Mouse (Mus musculus): ENCODE results near the gene Sde2. TPM values are rescaled to one million over a fixed set of nuclear protein-coding genes. Genes with fewer than 3 reads are reported as not detected.
A peak's percentile ranks its signal among the peaks of the same experiment; 100 is the strongest.

Gene Sde2
- polyA plus RNA-seq, 1 experiment from 2014 or later: 25.1 TPM

DNA sequence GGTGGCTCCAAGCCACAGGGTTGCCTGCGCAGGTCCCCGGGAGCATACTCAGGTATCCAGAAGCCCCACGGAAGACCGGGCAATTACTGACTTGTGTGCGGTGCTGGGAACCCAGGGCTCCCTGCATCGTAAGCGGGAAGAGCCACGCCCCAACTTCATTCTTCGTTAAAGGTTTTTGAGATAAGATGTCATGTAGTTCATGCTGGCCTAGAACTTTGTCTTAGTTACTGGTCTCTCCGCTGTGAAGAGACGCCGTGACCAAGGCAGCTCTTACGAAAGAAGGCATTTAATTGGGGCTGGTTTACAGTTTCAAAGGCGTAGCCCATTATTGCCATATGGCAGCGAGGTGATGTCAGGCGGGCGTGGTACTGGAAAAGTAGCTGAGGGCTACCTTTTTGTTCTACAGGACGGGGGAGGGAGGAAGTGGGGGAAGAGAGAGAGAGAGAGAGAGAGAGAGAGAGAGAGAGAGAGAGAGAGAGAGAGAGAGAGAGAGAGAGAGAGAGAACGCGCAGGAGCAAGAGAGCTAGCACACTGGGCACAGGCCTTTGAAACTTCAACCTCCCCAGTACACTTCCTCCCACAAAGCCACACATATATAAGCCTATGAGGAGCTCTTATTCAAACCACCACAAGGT lies 60.8 kb downstream of the Sde2 start:
- H3K27me3 ChIP-seq: no peaks in the 10 kb centered on the region
- peak overlapping the region; percentile 42 for H3K9ac ChIP-seq
- peaks cover 26% of the 10 kb centered on the region for H3K36me3 ChIP-seq
- no peak for DNase-seq
- peak overlapping the region; percentile 57 for H3K4me2 ChIP-seq
- H3K4me1 ChIP-seq (replicated peaks): peaks cover 75% of the 10 kb centered on the region
- peak overlapping the region; percentile 60 for H3K27ac ChIP-seq
- peak overlapping the region; percentile 26; the same call in 1 of the 2 replicates for H3K4me3 ChIP-seq (replicated peaks)
- no peaks in the 10 kb centered on the region for H3K9me3 ChIP-seq (replicated peaks)
- 29% methylated on average over 20 of the region's 20 CpGs for WGBS (ENCODE audit: insufficient replicate concordance)
- ATAC-seq (ENCODE audit: low read depth): peak; percentile 72

- peak overlapping the region; percentile 29; the same call in 1 of the 2 replicates for H3K9ac ChIP-seq
- peaks cover 16% of the 10 kb centered on the region for H3K36me3 ChIP-seq
- H3K4me3 ChIP-seq (replicated peaks): no peak overlapping the region
- no peaks in the 10 kb centered on the region for H3K27me3 ChIP-seq
- no peak overlapping the region for H3K4me2 ChIP-seq
- DNase-seq: no peak
- no peak for ATAC-seq (ENCODE audit: low read depth)
- H3K27ac ChIP-seq: peak overlapping the region; percentile 60
- WGBS (ENCODE audit: insufficient replicate concordance): 62% methylated on average over 5 of the region's 5 CpGs
- H3K9me3 ChIP-seq (replicated peaks): no peaks in the 10 kb centered on the region
- peaks cover 65% of the 10 kb centered on the region for H3K4me1 ChIP-seq (replicated peaks)
These were observed 61.9 kb downstream of the Sde2 start for GRCm38 (mm10) chr1:180912792-180913191.

DNA sequence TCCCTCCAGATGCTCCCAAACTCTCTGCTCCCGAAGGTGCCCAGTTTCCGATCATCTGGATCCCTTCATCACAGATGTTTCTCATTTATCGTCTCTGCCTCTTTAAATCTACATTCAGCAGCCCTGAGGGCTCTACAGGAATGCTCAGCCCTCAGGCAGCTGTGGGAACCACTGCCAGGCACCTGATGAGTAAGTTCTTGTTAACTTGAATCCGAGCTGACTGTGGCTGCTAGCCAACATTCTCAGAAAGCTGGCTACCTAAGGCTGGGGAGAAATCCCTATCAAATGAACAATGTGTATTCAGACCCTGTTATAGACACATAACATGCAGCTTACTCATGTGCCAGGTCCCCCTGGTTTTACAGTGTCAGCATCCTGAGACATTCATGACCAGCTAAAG lies 62.9 kb downstream of the Sde2 start:
- Histone ChIP-seq H3K9me3 (replicated peaks) (no peaks in the 10 kb centered on the region), H3K27me3 (no peaks in the 10 kb centered on the region), H3K4me1 (replicated peaks) (peaks cover 55% of the 10 kb centered on the region), H3K9ac (no peak overlapping the region), H3K4me2 (no peak overlapping the region), H3K27ac (no peak overlapping the region), H3K36me3 (peaks cover 6% of the 10 kb centered on the region), H3K4me3 (replicated peaks) (no peak overlapping the region)
- ATAC-seq (ENCODE audit: low read depth) (no peak), DNase-seq (no peak)
- 75% methylated on average over 4 of the region's 4 CpGs for WGBS (ENCODE audit: insufficient replicate concordance)

DNA sequence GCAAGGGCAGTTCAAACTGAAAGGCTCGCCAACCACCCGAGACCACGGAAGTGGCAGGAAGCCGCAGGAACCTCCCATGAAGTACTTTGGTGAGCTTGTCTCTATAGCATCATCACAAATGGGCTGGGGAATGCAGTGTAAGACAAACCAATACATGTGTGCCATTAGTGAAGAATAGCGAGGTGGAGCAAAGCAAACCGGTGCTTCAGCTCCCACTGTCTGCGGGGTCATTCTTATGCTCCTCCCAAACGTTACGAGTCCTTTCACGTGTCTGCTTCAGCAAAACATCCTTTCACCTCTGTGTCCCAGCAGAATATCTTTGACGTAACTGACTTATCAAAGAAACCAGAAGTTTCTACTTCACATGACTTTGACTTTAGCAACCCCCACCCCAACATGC lies 65.5 kb downstream of the Sde2 start:
- no peaks in the 10 kb centered on the region for H3K36me3 ChIP-seq
- no peak overlapping the region for H3K4me2 ChIP-seq
- H3K27me3 ChIP-seq: no peaks in the 10 kb centered on the region
- H3K27ac ChIP-seq: no peak overlapping the region
- 66% methylated on average over 11 of the region's 11 CpGs for whole genome bisulfite sequencing (ENCODE audit: insufficient replicate concordance)
- H3K4me1 ChIP-seq (replicated peaks): peaks cover 49% of the 10 kb centered on the region
- no peak overlapping the region for H3K9ac ChIP-seq
- DNase-seq (no peak), ATAC-seq (ENCODE audit: low read depth) (no peak)
- H3K4me3 ChIP-seq (replicated peaks): no peak overlapping the region
- no peaks in the 10 kb centered on the region for H3K9me3 ChIP-seq (replicated peaks)

GRCm38 (mm10) chr1:180917053-180917452 lies 66.1 kb downstream of the Sde2 start:
- DNase-seq: no peak
- Histone ChIP-seq H3K9me3 (replicated peaks) (no peaks in the 10 kb centered on the region), H3K27ac (no peak overlapping the region), H3K9ac (no peak overlapping the region), H3K4me2 (no peak overlapping the region), H3K36me3 (no peaks in the 10 kb centered on the region), H3K4me3 (replicated peaks) (no peak overlapping the region), H3K27me3 (no peaks in the 10 kb centered on the region), H3K4me1 (replicated peaks) (peaks cover 43% of the 10 kb centered on the region)
- WGBS (ENCODE audit: insufficient replicate concordance): 10% methylated on average over 1 of the region's 1 CpGs
- no peak for ATAC-seq (ENCODE audit: low read depth)

Other genes with a start within 250 kb of the Sde2 start
- gene Lin9, start 210.0 kb upstream of the Sde2 start, polyA plus RNA-seq (2015; fragmentation: Nextera tagmentation; extraction: Ambion mirVana): 10.4 and 14.2 TPM in 2 replicates
- 0.92 and 1.2 TPM in 2 replicates for gene Mixl1, start 154.1 kb upstream of the Sde2 start, polyA plus RNA-seq (2015; fragmentation: Nextera tagmentation; extraction: Ambion mirVana)
- gene Acbd3, start 125.1 kb upstream of the Sde2 start, polyA plus RNA-seq (2015; fragmentation: Nextera tagmentation; extraction: Ambion mirVana): 8.7 and 8.9 TPM in 2 replicates
- gene H3f3a, start 37.2 kb upstream of the Sde2 start, polyA plus RNA-seq (2015; fragmentation: Nextera tagmentation; extraction: Ambion mirVana): 2,174 and 2,523 TPM in 2 replicates
- gene Lefty2, start 42.0 kb downstream of the Sde2 start, polyA plus RNA-seq (2015; fragmentation: Nextera tagmentation; extraction: Ambion mirVana): not detected in 2 replicates
- 122 and 128 TPM in 2 replicates for gene Pycr2, start 53.2 kb downstream of the Sde2 start, polyA plus RNA-seq (2015; fragmentation: Nextera tagmentation; extraction: Ambion mirVana)
- gene Lefty1, start 83.9 kb downstream of the Sde2 start, polyA plus RNA-seq (2015; fragmentation: Nextera tagmentation; extraction: Ambion mirVana): 6.0 and 6.5 TPM in 2 replicates
- 5.2 and 7.5 TPM in 2 replicates for gene Tmem63a, start 91.2 kb downstream of the Sde2 start, polyA plus RNA-seq (2015; fragmentation: Nextera tagmentation; extraction: Ambion mirVana)
- gene Ephx1, start 169.8 kb downstream of the Sde2 start, polyA plus RNA-seq (2015; fragmentation: Nextera tagmentation; extraction: Ambion mirVana): 3.5 and 3.7 TPM in 2 replicates
- gene 9130409I23Rik, start 200.1 kb downstream of the Sde2 start, polyA plus RNA-seq (2015; fragmentation: Nextera tagmentation; extraction: Ambion mirVana): 0.09 TPM in 1 of 2 replicates, not detected in the other

All from liver, embryonic 13.5 days (tissue).